Mouse (Mus musculus): ENCODE results near the gene Unc13d. TPM values are rescaled to one million over a fixed set of nuclear protein-coding genes. Genes with fewer than 3 reads are reported as not detected.
"Not testable (repeated sequence)": the region's sequence is repeated elsewhere in the genome, so short reads cannot be mapped to it uniquely, and the experiment has no call there.

Unc13d gene
- total RNA-seq, 4 experiments from 2014 or later = 0.75 to 1.6 (median 1.4) TPM

- DNase-seq = no peak
Measured at GRCm38 (mm10) chr11:116021328-116022220, 56.2 kb downstream of the Unc13d start.

GRCm38 (mm10) chr11:116020519-116020922 is 57.2 kb downstream of the Unc13d start:
- no peak for DNase-seq

GRCm38 (mm10) chr11:116019976-116020411 is 57.8 kb downstream of the Unc13d start:
- no peak for DNase-seq

- no peak for DNase-seq
Measured at GRCm38 (mm10) chr11:116019360-116019791, 58.4 kb downstream of the Unc13d start.

GRCm38 (mm10) chr11:116018867-116019266 is 58.9 kb downstream of the Unc13d start:
- DNase-seq = not testable (repeated sequence)

GRCm38 (mm10) chr11:116018106-116018505 is 59.7 kb downstream of the Unc13d start:
- DNase-seq = no peak

GRCm38 (mm10) chr11:116014821-116015220 is 62.9 kb downstream of the Unc13d start:
- DNase-seq = no peak

- DNase-seq = peak; percentile 86
Measured at GRCm38 (mm10) chr11:116012262-116012947, 65.4 kb downstream of the Unc13d start, which contains the start of gene Galk1. Gene Galk1, minus strand, starts transcription at chr11:116012719.

Other genes starting within 250 kb of the Unc13d start
- gene Myo15b, start 219.6 kb downstream of the Unc13d start, total RNA-seq (2022) = 1 to 10 TPM in 1 of 4 experiments, under 1 TPM in 2, not detected in 1; 0.09 to 1.1 (median 0.32) TPM
- gene Smim5, start 178.0 kb downstream of the Unc13d start, total RNA-seq (2022) = under 1 TPM; 0.29 to 0.65 (median 0.42) TPM
- gene Smim6, start 165.9 kb downstream of the Unc13d start, total RNA-seq (2022) = not detected
- 10 to 100 TPM; 46.2 to 53.7 (median 48.3) TPM for gene Sap30bp, start 144.7 kb downstream of the Unc13d start, total RNA-seq (2022)
- gene Recql5, start 144.5 kb downstream of the Unc13d start, total RNA-seq (2022) = 10 to 100 TPM; 24.7 to 40.4 (median 36.6) TPM
- gene Itgb4, start 103.3 kb downstream of the Unc13d start, total RNA-seq (2022) = 1 to 10 TPM; 3.5 to 5.1 (median 3.9) TPM
- 10 to 100 TPM; 37.3 to 55.6 (median 46.4) TPM for gene Galk1, start 65.2 kb downstream of the Unc13d start, total RNA-seq (2022)
- 100 to 1,000 TPM; 302 to 413 (median 377) TPM for gene H3f3b, start 50.0 kb downstream of the Unc13d start, total RNA-seq (2022)
- gene Unk, start 47.6 kb downstream of the Unc13d start, total RNA-seq (2022) = 10 to 100 TPM; 19.7 to 45.2 (median 29.6) TPM
- 100 to 1,000 TPM; 194 to 199 (median 196) TPM for gene Wbp2, start 9.0 kb upstream of the Unc13d start, total RNA-seq (2022)
- gene Trim47, start 49.2 kb upstream of the Unc13d start, total RNA-seq (2022) = 10 to 100 TPM; 11.1 to 20.4 (median 16.4) TPM
- 10 to 100 TPM in 3 of 4 experiments, 1 to 10 TPM in 1; 9.6 to 13.7 (median 13.1) TPM for gene Trim65, start 53.2 kb upstream of the Unc13d start, total RNA-seq (2022)
- gene Mrpl38, start 60.9 kb upstream of the Unc13d start, total RNA-seq (2022) = 100 to 1,000 TPM in 3 of 4 experiments, 10 to 100 TPM in 1; 97.5 to 112 (median 107) TPM
- 10 to 100 TPM; 47.7 to 69.4 (median 52.4) TPM for gene Fbf1, start 90.2 kb upstream of the Unc13d start, total RNA-seq (2022)
- 10 to 100 TPM; 20.4 to 26.3 (median 23.6) TPM for gene Ten1, start 120.9 kb upstream of the Unc13d start, total RNA-seq (2022)
- gene Acox1, start 121.1 kb upstream of the Unc13d start, total RNA-seq (2022) = 100 to 1,000 TPM; 158 to 197 (median 185) TPM
- 1 to 10 TPM; 1.0 to 2.4 (median 2.1) TPM for gene Evpl, start 160.1 kb upstream of the Unc13d start, total RNA-seq (2022)
- gene Srp68, start 196.3 kb upstream of the Unc13d start, total RNA-seq (2022) = 10 to 100 TPM; 75.4 to 88.7 (median 83.0) TPM
- gene Galr2, start 203.0 kb upstream of the Unc13d start, total RNA-seq (2022) = under 1 TPM in 3 of 4 experiments, not detected in 1; 0.12 to 0.28 (median 0.13) TPM
- 10 to 100 TPM; 61.0 to 83.9 (median 72.6) TPM for gene Exoc7, start 229.3 kb upstream of the Unc13d start, total RNA-seq (2022)